Mouse (Mus musculus): Measurements from ENCODE around the gene Lypd3. TPM values are rescaled to one million over a fixed set of nuclear protein-coding genes. Genes with fewer than 3 reads are reported as not detected.
A peak's percentile ranks its signal among the peaks of the same experiment; 100 is the strongest.

Gene Lypd3
- total RNA-seq (2021) (not detected), polyA plus RNA-seq (2012; rRNA removed) (not detected in 2 replicates)
- long read RNA-seq, result 0 reads

DNA sequence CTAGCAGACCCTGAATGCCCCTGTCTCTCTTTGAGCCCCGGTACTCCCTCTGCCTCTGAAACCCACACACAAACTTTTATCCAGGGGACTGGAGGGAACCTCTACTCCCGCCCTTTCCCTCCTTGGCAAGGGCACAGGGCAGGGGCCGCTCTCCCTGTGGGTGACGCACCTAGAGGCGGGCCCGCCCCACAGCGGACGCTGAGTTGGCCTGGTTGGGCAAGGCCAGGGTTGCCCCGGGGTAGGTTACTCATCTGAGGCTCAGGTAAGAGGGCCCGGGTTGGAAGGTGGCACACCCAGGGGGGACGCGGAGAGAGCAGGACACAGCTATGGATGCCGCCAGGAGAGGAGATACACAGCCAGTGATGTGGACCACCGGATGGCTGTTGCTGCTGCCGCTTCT, at the start of gene Lypd3:
Gene Lypd3 (plus strand): TSS at position 287 of the 400 bp plus-strand sequence.
- Histone ChIP-seq H3K27me3 (ENCODE audit: control insufficient read depth, insufficient read depth, low read length) (peaks cover 17% of the 10 kb centered on the region), H3K79me2 (replicated peaks; ENCODE audit: control insufficient read depth, insufficient read depth, low read length) (no peaks in the 10 kb centered on the region), H3K9ac (ENCODE audit: low read depth, low read length) (no peak within 1 kb of the TSS), H3K4me3 (no peak within 1 kb of the TSS), H3K27ac (no peak within 1 kb of the TSS), H3K36me3 (ENCODE audit: control insufficient read depth, insufficient read depth, low read length) (no peaks in the 10 kb centered on the region), H3K4me1 (ENCODE audit: control insufficient read depth, insufficient read depth, low read length) (no peaks in the 10 kb centered on the region; the same call in 1 of the 2 replicates)
- intact Hi-C loops (cut with DNase I), result no loop called here
- 21% methylated on average over 15 of the region's 15 CpGs for WGBS
- no peak for DNase-seq
- TF ChIP-seq CTCF (IDR thresholded peaks at IDR 0.05), result no peak
- TF ChIP-seq EP300 (IDR thresholded peaks at IDR 0.05; ENCODE audit: insufficient read depth, low read depth, low read length), result no peak
- no peak for TF ChIP-seq POLR2A (IDR thresholded peaks at IDR 0.05; ENCODE audit: insufficient read depth, low read depth, low read length)

DNA sequence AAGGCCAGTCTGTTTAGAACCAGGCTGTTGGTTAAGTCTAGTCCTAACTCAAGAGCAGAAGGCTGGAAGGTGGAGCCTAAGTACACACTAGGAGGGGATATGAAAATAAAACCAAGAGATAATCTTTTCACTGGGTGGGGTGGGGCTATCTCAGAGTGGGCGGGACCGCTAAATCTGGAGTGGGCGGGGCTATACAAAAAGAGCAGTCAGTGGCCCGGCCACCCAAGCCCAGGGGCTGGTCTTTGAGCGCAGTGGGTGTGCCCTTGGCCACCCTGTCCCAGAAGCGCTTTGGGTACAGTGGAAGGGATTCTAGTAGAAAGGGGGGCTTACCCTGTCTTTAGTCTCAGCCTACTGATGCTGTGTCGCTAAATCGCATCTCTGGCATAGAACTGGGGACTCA, 49.5 kb upstream of the Lypd3 start:
- H3K27me3 ChIP-seq (ENCODE audit: control insufficient read depth, insufficient read depth, low read length), result peaks cover 1% of the 10 kb centered on the region; the same call in 1 of the 2 replicates
- no peak overlapping the region for H3K27ac ChIP-seq
- no peak for DNase-seq
- no peaks in the 10 kb centered on the region for H3K79me2 ChIP-seq (replicated peaks; ENCODE audit: control insufficient read depth, insufficient read depth, low read length)
- intact Hi-C loops (cut with DNase I), result no loop called here
- no peak overlapping the region for H3K4me3 ChIP-seq
- no peaks in the 10 kb centered on the region; the same call in 1 of the 2 replicates for H3K4me1 ChIP-seq (ENCODE audit: control insufficient read depth, insufficient read depth, low read length)
- no peaks in the 10 kb centered on the region for H3K36me3 ChIP-seq (ENCODE audit: control insufficient read depth, insufficient read depth, low read length)
- 12% methylated on average over 8 of the region's 8 CpGs for WGBS
- TF ChIP-seq EP300 (IDR thresholded peaks at IDR 0.05; ENCODE audit: insufficient read depth, low read depth, low read length) (no peak), POLR2A (IDR thresholded peaks at IDR 0.05; ENCODE audit: insufficient read depth, low read depth, low read length) (no peak), CTCF (IDR thresholded peaks at IDR 0.05) (no peak)
- no peak overlapping the region for H3K9ac ChIP-seq (ENCODE audit: low read depth, low read length)

DNA sequence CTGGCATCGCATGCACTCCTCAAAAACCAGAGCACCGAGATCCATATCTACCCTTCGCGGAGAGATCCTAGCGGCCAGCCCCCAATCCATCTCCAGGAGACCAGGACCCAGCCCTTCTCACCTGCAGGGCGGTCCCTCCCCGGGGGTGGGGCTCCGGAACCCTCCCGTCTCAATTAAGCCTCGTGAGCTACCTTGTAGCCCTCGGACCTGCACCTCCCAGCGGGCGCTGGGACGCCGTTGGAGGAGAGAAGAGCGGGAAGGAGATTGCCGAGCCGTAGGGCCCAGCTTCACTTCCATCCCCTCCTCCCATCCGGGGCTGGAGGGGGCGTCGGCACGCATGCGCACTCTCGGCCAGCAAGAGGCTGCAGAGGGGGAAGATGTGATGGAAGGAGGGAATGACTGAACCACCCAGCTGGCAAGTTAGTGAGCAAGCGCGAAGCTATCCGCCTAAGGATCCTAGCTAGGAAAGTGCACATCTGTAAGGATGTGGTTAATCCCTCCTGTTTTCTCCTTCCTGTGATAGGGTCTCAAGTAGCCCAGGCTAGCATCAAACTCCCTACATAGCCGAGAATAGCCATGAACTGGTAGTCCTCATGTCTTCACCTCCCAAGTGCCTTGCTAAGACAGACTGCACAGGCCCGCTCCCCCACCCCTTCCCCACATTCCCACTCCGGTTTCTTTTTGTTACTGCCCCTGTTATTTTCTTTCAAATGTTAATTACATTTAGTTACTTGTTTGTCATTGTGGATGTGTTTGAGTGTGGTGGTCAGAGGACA, 48.8 kb upstream of the Lypd3 start, which contains the start of the genes Ethe1 and Zfp575:
Gene Ethe1 (plus strand): TSS at position 214 of the 776 bp plus-strand sequence.
Gene Zfp575 (minus strand): TSS at position 312 of the 776 bp plus-strand sequence.
- no peak for TF ChIP-seq EP300 (IDR thresholded peaks at IDR 0.05; ENCODE audit: insufficient read depth, low read depth, low read length)
- no peak for TF ChIP-seq CTCF (IDR thresholded peaks at IDR 0.05)
- no peak for TF ChIP-seq POLR2A (IDR thresholded peaks at IDR 0.05; ENCODE audit: insufficient read depth, low read depth, low read length)
- 11% methylated on average over 30 of the region's 30 CpGs for WGBS
- Histone ChIP-seq H3K27ac (no peak within 1 kb of the TSS), H3K27me3 (ENCODE audit: control insufficient read depth, insufficient read depth, low read length) (peaks cover 1% of the 10 kb centered on the region; the same call in 1 of the 2 replicates), H3K4me1 (ENCODE audit: control insufficient read depth, insufficient read depth, low read length) (no peaks in the 10 kb centered on the region; the same call in 1 of the 2 replicates), H3K36me3 (ENCODE audit: control insufficient read depth, insufficient read depth, low read length) (no peaks in the 10 kb centered on the region), H3K4me3 (peak within 1 kb of the TSS; percentile 32; the same call in 1 of the 2 replicates), H3K9ac (ENCODE audit: low read depth, low read length) (peak within 1 kb of the TSS; percentile 8; the same call in 1 of the 2 replicates), H3K79me2 (replicated peaks; ENCODE audit: control insufficient read depth, insufficient read depth, low read length) (no peaks in the 10 kb centered on the region)
- intact Hi-C loops (cut with DNase I), result no loop called here
- DNase-seq, result peak; percentile 44 to 54

DNA sequence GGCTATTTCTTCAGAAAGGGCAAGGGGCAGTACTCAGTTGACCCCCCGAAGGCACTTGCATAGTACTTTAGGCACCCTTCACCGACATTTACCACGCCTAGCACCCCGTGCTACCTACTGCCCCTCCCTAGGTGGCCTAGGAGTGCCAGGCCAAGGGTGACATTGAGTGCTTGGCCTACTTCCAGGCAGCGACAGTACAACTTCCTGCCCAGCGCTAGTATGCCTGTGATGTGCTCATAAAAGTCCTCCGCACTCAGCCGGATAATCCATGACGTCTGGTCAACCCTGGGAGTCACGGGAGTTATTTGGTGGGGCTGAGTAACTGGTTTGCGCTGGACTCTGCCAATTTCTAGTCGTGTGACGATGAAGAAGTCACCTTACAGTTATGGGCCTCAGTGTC, 48.0 kb upstream of the Lypd3 start:
- Histone ChIP-seq H3K4me3 (no peak overlapping the region), H3K27me3 (ENCODE audit: control insufficient read depth, insufficient read depth, low read length) (peaks cover 1% of the 10 kb centered on the region; the same call in 1 of the 2 replicates), H3K4me1 (ENCODE audit: control insufficient read depth, insufficient read depth, low read length) (no peaks in the 10 kb centered on the region; the same call in 1 of the 2 replicates), H3K9ac (ENCODE audit: low read depth, low read length) (no peak overlapping the region), H3K36me3 (ENCODE audit: control insufficient read depth, insufficient read depth, low read length) (no peaks in the 10 kb centered on the region), H3K79me2 (replicated peaks; ENCODE audit: control insufficient read depth, insufficient read depth, low read length) (no peaks in the 10 kb centered on the region), H3K27ac (no peak overlapping the region)
- intact Hi-C loops (cut with DNase I), result no loop called here
- TF ChIP-seq POLR2A (IDR thresholded peaks at IDR 0.05; ENCODE audit: insufficient read depth, low read depth, low read length), result no peak
- TF ChIP-seq EP300 (IDR thresholded peaks at IDR 0.05; ENCODE audit: insufficient read depth, low read depth, low read length), result no peak
- peak; percentile 11; the same call in 1 of the 2 replicates for TF ChIP-seq CTCF (IDR thresholded peaks at IDR 0.05)
- peak; percentile 47 to 48 for DNase-seq
- WGBS, result 28% methylated on average over 13 of the region's 13 CpGs

DNA sequence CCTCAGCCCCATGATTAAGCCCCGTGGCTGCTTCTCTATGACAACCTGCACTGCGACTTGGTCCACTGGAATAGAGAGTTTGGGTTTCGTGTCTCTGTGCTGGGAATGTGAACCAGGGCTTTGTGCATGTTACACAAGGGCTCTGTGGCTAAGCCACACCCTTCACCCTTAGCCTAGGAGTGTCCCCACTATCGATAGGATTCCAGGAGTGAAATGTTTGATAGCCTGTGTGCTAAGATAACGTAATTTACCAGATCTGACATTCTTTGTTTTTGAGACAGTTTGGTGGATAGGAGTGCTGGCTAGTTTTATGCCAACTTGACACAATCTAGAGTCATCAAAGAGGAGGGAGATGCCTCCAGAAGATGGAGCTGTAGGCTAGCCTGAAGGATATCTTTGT, 44.6 kb upstream of the Lypd3 start:
- Histone ChIP-seq H3K27me3 (ENCODE audit: control insufficient read depth, insufficient read depth, low read length) (peaks cover 1% of the 10 kb centered on the region; the same call in 1 of the 2 replicates), H3K27ac (no peak overlapping the region), H3K4me1 (ENCODE audit: control insufficient read depth, insufficient read depth, low read length) (no peaks in the 10 kb centered on the region; the same call in 1 of the 2 replicates), H3K36me3 (ENCODE audit: control insufficient read depth, insufficient read depth, low read length) (no peaks in the 10 kb centered on the region), H3K9ac (ENCODE audit: low read depth, low read length) (no peak overlapping the region), H3K4me3 (no peak overlapping the region), H3K79me2 (replicated peaks; ENCODE audit: control insufficient read depth, insufficient read depth, low read length) (no peaks in the 10 kb centered on the region)
- no peak for TF ChIP-seq POLR2A (IDR thresholded peaks at IDR 0.05; ENCODE audit: insufficient read depth, low read depth, low read length)
- TF ChIP-seq CTCF (IDR thresholded peaks at IDR 0.05), result no peak
- TF ChIP-seq EP300 (IDR thresholded peaks at IDR 0.05; ENCODE audit: insufficient read depth, low read depth, low read length), result no peak
- 66% methylated on average over 5 of the region's 5 CpGs for WGBS
- intact Hi-C loops (cut with DNase I), result loop anchor here (5.0 kb wide), 1 partner anchor 59 kb away; the partner anchor contains the start of gene Irgq
- DNase-seq, result no peak

All from heart, adult 2 months (tissue).